Mouse (Mus musculus) retina, adult 2 months (tissue): ENCODE data around the gene Tnni3k.

Experiments
- DNase-seq: peaks from one replicate; pipeline ENCODE4 v3.0.0-alpha.2; 2012; ENCODE audit warnings: low read depth, low spot score

Gene Tnni3k

GRCm38 (mm10) chr3:154764115-154764514 lies 291.1 kb downstream of the Tnni3k start:
- no peak for DNase-seq

DNA sequence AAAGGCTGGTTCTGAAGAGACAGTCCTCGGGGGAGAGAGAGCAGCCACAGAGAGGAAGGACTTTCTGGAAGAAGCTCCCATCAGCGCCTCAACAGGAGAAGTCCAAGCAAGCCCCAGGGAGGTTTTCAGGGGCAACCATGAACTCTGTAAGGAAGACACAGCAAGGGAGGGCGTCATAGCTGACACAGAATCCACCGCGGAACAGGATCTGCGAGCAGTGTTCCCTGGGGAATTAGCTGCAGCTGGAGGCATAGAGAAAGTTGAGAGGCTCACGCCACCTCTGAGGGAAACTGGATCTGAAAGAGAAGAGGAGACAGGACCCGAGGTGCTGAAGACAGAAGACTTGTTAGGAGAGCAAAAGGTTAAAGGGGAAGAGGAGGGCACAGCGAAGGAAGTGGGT lies 291.8 kb downstream of the Tnni3k start:
- DNase-seq: no peak

- DNase-seq: no peak
These were observed 294.1 kb downstream of the Tnni3k start for GRCm38 (mm10) chr3:154761108-154761507.

GRCm38 (mm10) chr3:154758089-154758488 lies 297.1 kb downstream of the Tnni3k start:
- no peak for DNase-seq

DNA sequence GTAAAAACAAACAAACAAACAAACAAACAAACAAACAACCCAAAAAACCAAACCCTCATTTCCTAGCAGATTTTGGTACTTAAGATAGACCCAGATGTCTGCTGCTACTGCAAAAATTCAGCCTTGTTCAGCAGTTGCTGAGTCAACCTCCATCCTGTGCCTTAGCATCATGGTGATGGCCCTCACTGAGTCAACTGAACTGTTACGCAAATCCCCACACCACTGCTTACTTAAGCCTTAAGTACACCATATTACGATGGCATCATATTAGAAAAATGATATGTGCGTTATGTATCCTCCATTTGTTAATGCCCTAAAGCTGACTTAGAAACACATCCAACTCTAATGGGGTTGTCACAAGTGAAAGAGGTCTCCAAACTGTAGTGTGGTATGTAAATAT lies 300.0 kb downstream of the Tnni3k start:
- DNase-seq: no peak

GRCm38 (mm10) chr3:154754505-154754904 lies 300.7 kb downstream of the Tnni3k start:
- DNase-seq: no peak

DNA sequence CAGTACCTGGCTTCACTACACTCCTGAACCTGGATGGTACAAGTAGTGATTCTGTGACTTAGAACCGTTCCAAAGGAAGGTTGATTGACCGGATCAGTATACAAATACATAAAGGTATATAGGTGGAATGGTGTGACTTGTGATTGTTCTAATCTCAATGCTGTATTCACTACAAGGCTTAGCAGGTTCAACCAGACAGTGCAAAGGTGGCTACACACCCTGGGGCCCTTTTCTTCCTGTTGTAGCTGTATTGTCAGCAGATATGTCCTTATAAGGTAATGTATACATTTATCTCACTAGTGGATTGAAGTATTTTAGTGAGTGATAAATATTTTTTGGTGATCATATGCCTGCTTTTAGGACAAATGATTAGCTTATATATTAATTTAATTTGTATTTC lies 310.9 kb downstream of the Tnni3k start:
- DNase-seq: no peak

DNA sequence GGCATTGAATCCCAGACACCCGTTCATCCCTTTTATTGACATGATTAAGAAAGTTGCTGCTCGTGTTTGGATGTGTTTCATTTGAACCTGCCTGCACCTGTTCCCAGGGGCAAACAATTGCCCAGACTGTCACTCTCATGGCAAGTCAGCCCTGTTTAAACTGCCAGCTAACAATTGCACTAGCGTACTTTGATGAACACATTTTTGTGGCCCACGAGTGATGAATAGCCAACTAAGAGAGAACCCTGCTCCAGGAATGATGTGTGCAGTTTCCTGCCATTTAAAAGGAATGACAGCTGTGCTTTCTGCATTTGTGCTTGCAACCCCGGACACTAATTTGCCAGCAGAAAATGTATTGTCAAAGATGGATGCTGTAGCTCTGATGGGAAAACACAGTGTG lies 312.3 kb downstream of the Tnni3k start:
- DNase-seq: no peak

GRCm38 (mm10) chr3:154741496-154741895 lies 313.7 kb downstream of the Tnni3k start:
- DNase-seq: no peak
